Mouse (Mus musculus): ENCODE data around the gene Lpxn.

- no peak for TF ChIP-seq CTCF (IDR thresholded peaks at IDR 0.05; ENCODE audit: control insufficient read depth, insufficient read depth, insufficient read length)
- no peak for TF ChIP-seq USF1 (IDR thresholded peaks at IDR 0.05; ENCODE audit: low read depth)
- no peak for TF ChIP-seq CEBPB (IDR thresholded peaks at IDR 0.05; ENCODE audit: low read depth)
- TF ChIP-seq MAX (IDR thresholded peaks at IDR 0.05): no peak
Observed at GRCm38 (mm10) chr19:12756286-12756685, 39.7 kb upstream of the Lpxn start.

Measured in C2C12 (cell line).